ENCODE assay signal across 11 mouse cellular contexts in genomic region chr5:52655992-52656391, GRCm38 (mm10). TPM values are rescaled to one million over a fixed set of nuclear protein-coding genes. Genes with fewer than 3 reads are reported as not detected.
A peak's percentile ranks its signal among the peaks of the same experiment; 100 is the strongest.
DNase-seq lines count a peak whose midpoint lies in the region; ATAC-seq and TF ChIP-seq lines count a peak whose summit lies in the region.
"Had no signal": no experiment of that assay in that cellular context is flagged by ENCODE, and none has a peak within 500 bp of the region (broad histone marks: within the 10 kb centered on the region; RNA-seq: fewer than 3 reads in every experiment).

No protein-coding gene starts in this region.

- H3K27me3 ChIP-seq in cerebellum, adult 2 months (ENCODE audit: control insufficient read depth, insufficient read depth, low read length) = no peaks in the 10 kb centered on the region
- no peaks in the 10 kb centered on the region for H3K27me3 ChIP-seq in heart, adult 2 months (ENCODE audit: control insufficient read depth, insufficient read depth, low read length)
- H3K27me3 ChIP-seq in lung, embryonic 14.5 days (ENCODE audit: insufficient read depth, low read length) = no peaks in the 10 kb centered on the region
- H3K27me3 ChIP-seq: heart, embryonic 13.5 days; limb, embryonic 12.5 days had no signal

- peaks cover 2% of the 10 kb centered on the region; the same call in 1 of the 2 replicates for H3K79me2 ChIP-seq in heart, adult 2 months (replicated peaks; ENCODE audit: control insufficient read depth, insufficient read depth, low read length)

- no peak overlapping the region for H3K27ac ChIP-seq in cerebellum, adult 2 months (ENCODE audit: insufficient read depth, low read length)
- no peak overlapping the region for H3K27ac ChIP-seq in heart, adult 2 months
- no peak overlapping the region for H3K27ac ChIP-seq in lung, embryonic 14.5 days (ENCODE audit: low read depth)
- H3K27ac ChIP-seq: heart, embryonic 13.5 days; limb, embryonic 12.5 days had no signal

- no peak for TF ChIP-seq EP300 in heart, adult 2 months (IDR thresholded peaks at IDR 0.05; ENCODE audit: insufficient read depth, low read depth, low read length)

- DNase-seq in cerebellum, adult 2 months = peak; percentile 19 to 23
- DNase-seq in cerebellum, adult 11 months = no peak
- no peak for DNase-seq in heart, adult 2 months
- DNase-seq in heart, adult 8-10 months (ENCODE audit: low spot score) = no peak
- DNase-seq in lung, embryonic 14.5 days = peak; percentile 71
- DNase-seq in lung, adult 2 months = no peak
- peak; percentile 57 for DNase-seq in retina, postnatal 1 day
- no peak for DNase-seq in ovary, adult 18-20 months (ENCODE audit: low spot score)
- DNase-seq: kidney, postnatal 4 days had no signal

- intact Hi-C loops in heart, adult 2 months (cut with DNase I) = loop anchor here (5.0 kb wide), 1 partner anchor 139 kb away; no protein-coding TSS in a partner anchor

- TF ChIP-seq POLR2A in cerebellum, adult 2 months (IDR thresholded peaks at IDR 0.05; ENCODE audit: borderline replicate concordance, insufficient read depth, low read length) = no peak
- no peak for TF ChIP-seq POLR2A in heart, adult 2 months (IDR thresholded peaks at IDR 0.05; ENCODE audit: insufficient read depth, low read depth, low read length)
- TF ChIP-seq POLR2A in lung, adult 2 months (IDR thresholded peaks at IDR 0.05; ENCODE audit: borderline replicate concordance, extremely low read depth, low read depth, low read length) = no peak

- 65% methylated on average over 8 of the region's 8 CpGs for WGBS in cerebellum, adult 2 months
- 76% methylated on average over 8 of the region's 8 CpGs for WGBS in heart, adult 2 months
- 63% methylated on average over 8 of the region's 8 CpGs for WGBS in lung, embryonic 14.5 days
- WGBS in lung, adult 2 months = 80% methylated on average over 8 of the region's 8 CpGs

- no peaks in the 10 kb centered on the region; the same call in 1 of the 2 replicates for H3K36me3 ChIP-seq in heart, adult 2 months (ENCODE audit: control insufficient read depth, insufficient read depth, low read length)
- H3K36me3 ChIP-seq in lung, embryonic 14.5 days (ENCODE audit: insufficient read depth) = peaks cover 38% of the 10 kb centered on the region

- no peak for ATAC-seq in lung, embryonic 14.5 days (ENCODE audit: insufficient read depth)

- H3K4me3 ChIP-seq in cerebellum, adult 2 months (replicated peaks; ENCODE audit: insufficient read depth, low read depth, low read length) = no peak overlapping the region
- H3K4me3 ChIP-seq in heart, adult 2 months = no peak overlapping the region
- H3K4me3 ChIP-seq in lung, embryonic 14.5 days (ENCODE audit: low read depth, low read length) = no peak overlapping the region
- H3K4me3 ChIP-seq in lung, adult 2 months (replicated peaks; ENCODE audit: extremely low read depth, low read depth, low read length) = no peak overlapping the region
- H3K4me3 ChIP-seq: heart, embryonic 13.5 days; limb, embryonic 12.5 days had no signal

- no peaks in the 10 kb centered on the region for H3K4me1 ChIP-seq in cerebellum, adult 2 months (ENCODE audit: control insufficient read depth, insufficient read depth, low read length)
- H3K4me1 ChIP-seq in heart, adult 2 months (ENCODE audit: control insufficient read depth, insufficient read depth, low read length) = no peaks in the 10 kb centered on the region
- no peaks in the 10 kb centered on the region for H3K4me1 ChIP-seq in lung, embryonic 14.5 days (ENCODE audit: insufficient read depth)
- H3K4me1 ChIP-seq in lung, adult 2 months (ENCODE audit: control insufficient read depth, insufficient read depth, low read length) = no peaks in the 10 kb centered on the region
- H3K4me1 ChIP-seq: heart, embryonic 13.5 days had no signal

- H3K9ac ChIP-seq in heart, adult 2 months (ENCODE audit: low read depth, low read length) = no peak overlapping the region
- H3K9ac ChIP-seq in lung, embryonic 14.5 days = no peak overlapping the region
- H3K9ac ChIP-seq: heart, embryonic 13.5 days; limb, embryonic 12.5 days had no signal

- no peak overlapping the region for H3K4me2 ChIP-seq in lung, embryonic 14.5 days
- H3K4me2 ChIP-seq: heart, embryonic 13.5 days; limb, embryonic 12.5 days had no signal

- H3K9me3 ChIP-seq in lung, embryonic 14.5 days (ENCODE audit: low read depth, low read length) = no peaks in the 10 kb centered on the region
- H3K9me3 ChIP-seq: heart, embryonic 13.5 days; limb, embryonic 12.5 days had no signal

- no peak for TF ChIP-seq CTCF in cerebellum, adult 2 months (IDR thresholded peaks at IDR 0.05; ENCODE audit: borderline replicate concordance, insufficient read depth, low read depth, low read length)
- peak; percentile 59 for TF ChIP-seq CTCF in heart, adult 2 months (IDR thresholded peaks at IDR 0.05)
- TF ChIP-seq CTCF in lung, embryonic 14.5 days (IDR thresholded peaks at IDR 0.05; ENCODE audit: low read depth) = peak; percentile 47
- TF ChIP-seq CTCF in lung, adult 2 months (IDR thresholded peaks at IDR 0.05; ENCODE audit: insufficient read depth, low read length) = no peak

RNA-seq across cellular contexts. Expression of gene Sepsecs, which starts 13.5 kb away (rescaled TPM):
- polyA plus RNA-seq in cerebellum, adult 2 months (2012; rRNA removed) = 9.9 and 11.7 TPM in 2 replicates
- 1 to 10 TPM; 5.2 to 6.1 TPM for total RNA-seq in heart, adult 2 months (2021)
- 3.0 and 5.6 TPM in 2 replicates for polyA plus RNA-seq in heart, adult 2 months (2012; rRNA removed)
- 1 to 10 TPM; 4.7 to 9.0 (median 6.9) TPM for total RNA-seq in heart, adult 8-10 months (2022)
- polyA plus RNA-seq in lung, embryonic 14.5 days (2014; fragmentation: Nextera tagmentation; extraction: Ambion mirVana) = 9.2 and 10.4 TPM in 2 replicates
- 4.8 and 7.2 TPM in 2 replicates for polyA plus RNA-seq in lung, adult 2 months (2012; rRNA removed)

Comparison
In these comparisons a context has a peak if more than half of its experiments do, and no peak if none do; other contexts are left out.
1. DNase-seq: peak in cerebellum, adult 2 months (2 of 2), lung, embryonic 14.5 days (single experiment) and retina, postnatal 1 day (single experiment); none in cerebellum, adult 11 months (single experiment), heart, adult 2 months (0 of 2), heart, adult 8-10 months (single experiment), lung, adult 2 months (single experiment) and ovary, adult 18-20 months (single experiment).
2. CTCF ChIP-seq: peak in heart, adult 2 months (single experiment) and lung, embryonic 14.5 days (single experiment); none in cerebellum, adult 2 months (single experiment) and lung, adult 2 months (single experiment).